Mouse (Mus musculus): ENCODE data around the gene Pnmal2.

DNA sequence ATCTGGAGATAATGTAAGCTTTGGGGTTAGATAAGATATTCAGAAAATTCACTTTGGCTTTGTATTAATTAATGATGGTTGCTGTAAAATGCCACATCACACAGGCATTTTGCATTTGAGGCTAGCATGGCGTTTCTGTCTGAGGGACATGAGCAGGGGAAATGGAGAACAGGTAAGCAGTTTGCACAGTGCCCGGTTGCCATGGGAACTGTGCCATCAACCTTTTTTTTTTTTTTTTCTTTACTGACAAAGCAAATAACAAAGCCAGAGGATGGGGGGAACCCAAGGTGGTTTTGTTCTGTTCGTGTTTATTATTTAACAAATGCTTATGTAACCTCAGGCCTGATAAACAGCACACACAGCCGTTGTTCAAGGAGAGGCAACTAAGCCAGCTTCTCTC, 1.6 kb upstream of the Pnmal2 start:
- TF ChIP-seq GATA1 (IDR thresholded peaks at IDR 0.05; ENCODE audit: borderline replicate concordance, low read length) (no peak), FLI1 (IDR thresholded peaks at IDR 0.05; ENCODE audit: low read length) (no peak)

All from megakaryocyte, embryonic 14.5 days (primary cell).